Mouse (Mus musculus): ENCODE data around the gene Olfr133. TPM values are rescaled to one million over a fixed set of nuclear protein-coding genes. Genes with fewer than 3 reads are reported as not detected.

Gene Olfr133
- total RNA-seq (2023): not detected

GRCm38 (mm10) chr17:38144981-38145380 lies at the start of gene Olfr133:
Gene Olfr133 (plus strand): TSS chr17:38145281.

DNA sequence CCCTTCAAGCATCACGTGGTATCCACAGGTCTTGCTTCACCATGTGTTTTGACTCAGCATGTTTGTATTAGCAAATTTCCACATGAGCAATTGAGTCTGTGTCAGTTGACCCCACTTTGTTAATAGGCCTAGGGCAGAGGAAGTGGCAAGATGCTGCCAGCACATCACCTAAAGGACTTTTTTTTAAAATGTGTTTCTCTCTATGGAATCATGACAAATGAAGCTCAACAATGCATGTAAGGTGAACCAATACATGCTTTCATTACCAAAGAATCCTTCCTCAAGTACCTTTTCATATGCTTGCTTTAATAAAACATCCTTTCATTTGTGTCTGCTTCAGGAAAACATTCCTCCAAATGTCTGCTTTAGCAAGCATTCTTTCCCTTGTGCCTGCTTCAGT lies 10.7 kb upstream of the Olfr133 start, which contains the start of gene Olfr132:
Olfr132 (minus strand) TSS at position 101 of the 400 bp plus-strand sequence.

DNA sequence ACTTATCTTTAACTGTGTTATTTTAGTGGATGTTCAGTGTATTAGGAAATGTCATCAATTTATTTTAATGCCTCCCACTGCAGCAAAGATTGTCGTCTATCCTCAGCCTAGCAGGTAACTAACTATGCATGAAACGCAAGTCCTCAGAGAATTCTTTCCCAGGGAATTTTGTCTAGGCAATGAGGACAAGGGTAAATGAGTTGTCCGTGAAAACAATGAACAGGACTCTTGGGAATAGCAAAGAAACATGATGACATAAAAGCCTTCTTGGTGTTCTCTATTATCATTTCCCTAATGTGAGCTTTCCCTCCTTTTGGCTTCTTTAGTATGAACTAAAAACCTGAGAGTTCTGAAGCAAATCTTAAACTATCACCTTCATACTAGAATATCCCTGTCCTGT lies 26.0 kb downstream of the Olfr133 start, which contains the start of gene Olfr134:
Olfr134 (plus strand) TSS at position 301 of the 400 bp plus-strand sequence.

Other genes starting within 250 kb of the Olfr133 start
- gene Olfr127, start 244.8 kb upstream of the Olfr133 start, total RNA-seq (2023): not detected
- gene Olfr128, start 224.7 kb upstream of the Olfr133 start, total RNA-seq (2023): not detected
- not detected for gene Olfr761, start 192.2 kb upstream of the Olfr133 start, total RNA-seq (2023)
- not detected for gene Olfr129, start 85.2 kb upstream of the Olfr133 start, total RNA-seq (2023)
- not detected for gene Olfr130, start 81.4 kb upstream of the Olfr133 start, total RNA-seq (2023)
- gene Olfr131, start 56.6 kb upstream of the Olfr133 start, total RNA-seq (2023): not detected
- not detected for gene Olfr132, start 10.8 kb upstream of the Olfr133 start, total RNA-seq (2023)
- gene Olfr134, start 26.1 kb downstream of the Olfr133 start, total RNA-seq (2023): not detected
- gene Olfr135, start 59.1 kb downstream of the Olfr133 start, total RNA-seq (2023): not detected
- gene Olfr138, start 115.8 kb downstream of the Olfr133 start, total RNA-seq (2023): not detected
- gene Olfr137, start 162.3 kb downstream of the Olfr133 start, total RNA-seq (2023): not detected
- not detected for gene Olfr136, start 184.6 kb downstream of the Olfr133 start, total RNA-seq (2023)